Mouse (Mus musculus): Measurements from ENCODE around the gene Fbxo17.

DNA sequence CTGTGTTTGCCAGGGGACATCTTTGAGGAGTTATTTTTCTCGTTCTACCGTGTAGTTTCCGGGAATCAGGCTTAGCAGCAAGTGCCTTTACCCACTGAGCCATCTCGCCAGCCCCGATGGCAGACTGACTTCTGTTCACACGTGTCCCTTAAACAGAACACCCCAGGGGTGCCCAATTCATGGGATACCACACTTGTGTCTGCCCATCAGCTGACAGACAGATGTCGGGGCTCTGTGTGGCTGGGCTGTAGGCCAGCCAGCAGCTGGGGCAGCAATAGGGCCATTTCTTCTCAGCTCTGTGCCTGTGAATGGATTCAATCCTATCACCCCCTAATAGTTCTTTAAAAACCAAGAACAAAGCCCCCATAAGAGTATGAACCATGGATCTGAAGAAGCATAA is 58.5 kb downstream of the Fbxo17 start:
- TF ChIP-seq CTCF (IDR thresholded peaks at IDR 0.05; ENCODE audit: extremely low read depth, insufficient read depth, low read length), result no peak
- TF ChIP-seq POLR2A (IDR thresholded peaks at IDR 0.05; ENCODE audit: extremely low read depth, insufficient read depth, low read length), result no peak
